Mouse (Mus musculus): ENCODE results near the gene Ube2l6.

DNA sequence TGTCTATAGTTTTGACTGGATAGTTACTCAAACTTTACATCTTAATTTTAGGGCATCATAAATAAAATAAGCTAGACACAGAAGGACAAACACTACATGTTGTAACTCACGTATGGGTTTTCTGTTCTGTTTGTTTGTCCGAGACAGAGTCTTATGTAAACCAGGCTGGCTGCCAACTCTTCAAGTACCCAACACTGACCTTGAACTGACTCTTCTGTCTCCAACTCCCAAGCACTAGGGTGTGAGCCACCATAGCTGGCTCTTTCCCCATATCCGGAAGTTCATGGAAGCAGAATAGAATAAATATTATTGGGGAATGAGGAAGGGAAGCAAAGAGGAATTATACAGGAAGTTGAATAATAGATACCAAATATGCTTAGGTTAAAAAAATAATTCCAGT lies 6.1 kb upstream of the Ube2l6 start:
- TF ChIP-seq POLR2A (IDR thresholded peaks at IDR 0.05; ENCODE audit: borderline replicate concordance, extremely low read depth, low read depth, low read length) (no peak), CTCF (IDR thresholded peaks at IDR 0.05; ENCODE audit: insufficient read depth, low read length) (no peak)

All from lung, adult 2 months (tissue).